Mouse (Mus musculus) Patski (cell line): Measurements from ENCODE around the gene Smad3. TPM values are rescaled to one million over a fixed set of nuclear protein-coding genes. Genes with fewer than 3 reads are reported as not detected.

Experiments
- ATAC-seq: fragments of 100-300 bp; one replicate; pipeline ENCODE4 v1.8.0; 2021
- CTCF ChIA-PET: fragments of 350-600 bp; sonication (Branson Sonifier 250); formaldehyde crosslinking; loops from one replicate; lab custom pipeline; 2022; ENCODE audit warnings: inconsistent platforms; lab: Charles Lee
- POLR2A ChIA-PET: fragments of 350-600 bp; sonication (Branson Sonifier 250); formaldehyde crosslinking; loops from one replicate; lab custom pipeline; 2022; ENCODE audit warnings: antibody characterized with exemption, inconsistent platforms; lab: Charles Lee
- DNase-seq: peaks from one replicate; pipeline ENCODE4 v3.0.0-alpha.2; 2011; ENCODE audit warnings: low read depth, low spot score
- H3K27me3 ChIP-seq: fragments of 371-371 bp; one replicate; pipeline ENCODE4 v1.5.1; 2021
- CTCF ChIP-seq: fragments of 100-300 bp; IDR thresholded peaks from one replicate; pipeline ENCODE4 v1.5.1; 2021
- in situ Hi-C: fragments of 300-500 bp; cut with MboI; formaldehyde crosslinking; loops from 3 replicates; pipeline ENCODE4 v1.11.1; 2018; ENCODE audit warnings: low pct_unique_long_range_greater_than_20kb, mixed read lengths
- polyA plus RNA-seq: library from polyadenylated mRNA; unstranded; gene quantifications from one replicate; pipeline ENCODE4 v1.2.3, GENCODE M21; 2021

Smad3 gene
- polyA plus RNA-seq, 1 experiment from 2014 or later = 107 TPM

- DNase-seq = no peak
- in situ Hi-C loops = loop anchor here (5.0 kb wide), 1 partner anchor 33 kb away; the partner anchor contains the start of gene Smad3
- TF ChIP-seq CTCF = no peak
- CTCF ChIA-PET = no interaction called here
- ATAC-seq = no peak
- POLR2A ChIA-PET = no interaction called here
- H3K27me3 ChIP-seq = no peaks in the 10 kb centered on the region
Measured at GRCm38 (mm10) chr9:63724750-63725149, 33.0 kb downstream of the Smad3 start.

DNA sequence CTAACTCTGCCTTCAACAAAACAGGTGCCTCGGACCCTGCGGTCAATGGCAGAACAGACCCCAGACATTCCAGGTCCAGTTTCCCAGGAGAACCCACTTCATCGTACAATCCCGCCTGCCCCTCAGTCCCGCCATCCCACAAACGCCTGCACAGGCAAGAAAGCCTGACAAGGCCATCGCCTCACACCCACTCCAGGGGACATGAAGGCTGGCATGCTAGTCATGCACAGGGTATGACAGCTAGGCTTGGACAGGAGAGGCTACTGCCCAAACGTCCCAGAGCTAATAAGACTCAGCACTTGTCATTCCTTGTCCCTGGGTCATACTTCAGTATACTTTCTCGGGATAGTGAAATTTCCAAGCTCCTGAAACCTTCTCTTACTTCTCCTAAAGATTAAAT is 34.9 kb downstream of the Smad3 start:
- in situ Hi-C loops = loop anchor here (5.0 kb wide), 1 partner anchor 34 kb away; the partner anchor contains the start of gene Smad3
- ChIA-PET CTCF (interaction anchor here (1.3 kb wide), 1 partner anchor 31 kb away, joined by 3 read pairs; no protein-coding TSS in a partner anchor), POLR2A (no interaction called here)
- no peaks in the 10 kb centered on the region for H3K27me3 ChIP-seq
- DNase-seq (no peak), ATAC-seq (no peak)
- no peak for TF ChIP-seq CTCF

DNA sequence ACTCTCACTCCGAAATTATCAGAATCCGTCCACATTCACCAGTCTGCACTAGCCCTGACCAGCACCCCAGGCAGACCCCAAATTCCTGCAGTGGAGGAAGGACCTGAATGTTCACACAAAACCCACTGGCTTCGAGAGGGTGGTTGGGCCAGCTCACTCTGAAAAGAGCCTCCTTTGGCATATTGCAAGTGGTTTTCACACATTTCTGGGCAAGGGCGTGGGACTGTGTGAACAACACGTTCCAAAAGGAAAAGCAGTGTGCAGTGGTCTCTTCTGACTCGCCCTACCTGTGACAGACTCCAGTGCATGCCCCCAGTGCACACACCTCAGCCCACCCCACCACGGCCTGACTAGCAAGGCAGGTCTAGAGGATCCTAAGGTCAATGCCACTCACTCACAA is 35.4 kb downstream of the Smad3 start:
- no peak for TF ChIP-seq CTCF
- in situ Hi-C loops = loop anchor here (5.0 kb wide), 1 partner anchor 35 kb away; the partner anchor contains the start of gene Smad3
- ChIA-PET CTCF (interaction anchor here (1.2 to 1.3 kb wide), 2 partner anchors 32 to 72 kb away, joined by 3 read pairs; no protein-coding TSS in a partner anchor), POLR2A (interaction anchor here (1.2 kb wide), 1 partner anchor 27 kb away, joined by 3 read pairs; no protein-coding TSS in a partner anchor)
- no peak for ATAC-seq
- no peaks in the 10 kb centered on the region for H3K27me3 ChIP-seq
- no peak for DNase-seq

GRCm38 (mm10) chr9:63721573-63722275 is 36.1 kb downstream of the Smad3 start:
- in situ Hi-C loops = loop anchor here (5.0 kb wide), 1 partner anchor 36 kb away; the partner anchor contains the start of gene Smad3
- ATAC-seq (peak; percentile 28), DNase-seq (no peak)
- POLR2A ChIA-PET = interaction anchor here (1.0 to 1.9 kb wide), 5 partner anchors 15 to 35 kb away, joined by 3 to 9 read pairs (median 4); partner anchors contain the start of gene Smad3
- CTCF ChIA-PET = interaction anchor here (0.9 to 1.2 kb wide), 2 partner anchors 69 to 73 kb away, joined by 3 read pairs; no protein-coding TSS in a partner anchor
- TF ChIP-seq CTCF = no peak
- H3K27me3 ChIP-seq = no peaks in the 10 kb centered on the region

DNA sequence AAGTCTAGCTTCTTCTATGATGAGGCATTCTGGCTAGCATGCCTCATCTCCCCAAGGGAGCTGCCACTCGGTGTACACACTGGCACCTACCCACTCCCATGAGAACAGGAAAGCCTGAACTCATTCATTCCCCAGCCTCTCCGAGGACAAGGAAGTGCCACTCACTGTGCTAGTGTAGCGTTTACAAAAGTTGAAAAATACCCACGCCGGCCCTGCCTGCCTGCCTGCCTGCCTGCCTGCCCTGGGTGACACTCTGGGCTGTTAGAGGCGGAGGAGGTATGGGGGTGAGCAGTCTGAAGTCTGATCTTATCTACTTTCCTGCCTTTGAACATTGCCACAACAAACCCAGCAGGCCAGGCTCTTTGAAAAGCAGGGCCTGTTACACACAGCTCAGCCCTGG is 37.1 kb downstream of the Smad3 start:
- POLR2A ChIA-PET = interaction anchor here (0.6 to 1.9 kb wide), 5 partner anchors 14 to 54 kb away, joined by 3 to 9 read pairs (median 4); partner anchors contain the start of gene Smad3

DNA sequence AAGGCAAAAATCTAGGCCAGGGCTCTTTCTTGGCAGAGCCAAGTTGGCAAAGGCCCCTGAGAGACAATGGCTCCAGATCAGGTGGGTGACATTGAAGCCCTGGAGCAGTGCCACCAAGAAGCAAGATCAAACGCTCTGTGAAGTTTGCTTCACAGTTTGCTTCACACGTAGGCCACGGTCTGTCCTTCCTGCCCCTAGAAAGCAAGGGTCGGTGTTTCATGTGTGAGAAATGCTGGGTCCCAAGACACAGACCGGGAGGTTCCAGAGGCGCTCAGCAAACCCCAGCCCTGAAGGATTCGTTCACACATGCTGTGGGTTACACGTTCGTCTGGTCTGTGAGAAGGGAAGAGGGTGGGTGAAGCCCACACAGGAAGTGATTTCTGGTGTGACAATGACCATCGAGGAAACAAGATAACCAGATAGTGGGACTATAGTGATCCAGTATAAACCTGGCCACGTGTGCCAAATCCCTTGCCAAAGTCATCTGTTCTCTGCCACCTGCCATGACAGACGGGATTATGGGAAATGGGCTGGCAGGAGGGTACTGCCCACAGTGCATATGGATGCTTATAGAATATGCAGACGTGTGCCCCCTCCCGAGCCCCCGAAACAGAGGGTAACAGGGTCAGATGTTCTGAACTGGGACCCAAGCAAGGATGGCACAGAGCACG is 37.9 kb downstream of the Smad3 start:
- DNase-seq = no peak
- no peak for TF ChIP-seq CTCF

More for the DNA sequence above, 37.1 kb downstream of the Smad3 start:
- DNase-seq (no peak), ATAC-seq (no peak)
- CTCF ChIA-PET = no interaction called here
- in situ Hi-C loops = loop anchor here (5.0 kb wide), 1 partner anchor 37 kb away; the partner anchor contains the start of gene Smad3
- no peak for TF ChIP-seq CTCF
- no peaks in the 10 kb centered on the region for H3K27me3 ChIP-seq

DNA sequence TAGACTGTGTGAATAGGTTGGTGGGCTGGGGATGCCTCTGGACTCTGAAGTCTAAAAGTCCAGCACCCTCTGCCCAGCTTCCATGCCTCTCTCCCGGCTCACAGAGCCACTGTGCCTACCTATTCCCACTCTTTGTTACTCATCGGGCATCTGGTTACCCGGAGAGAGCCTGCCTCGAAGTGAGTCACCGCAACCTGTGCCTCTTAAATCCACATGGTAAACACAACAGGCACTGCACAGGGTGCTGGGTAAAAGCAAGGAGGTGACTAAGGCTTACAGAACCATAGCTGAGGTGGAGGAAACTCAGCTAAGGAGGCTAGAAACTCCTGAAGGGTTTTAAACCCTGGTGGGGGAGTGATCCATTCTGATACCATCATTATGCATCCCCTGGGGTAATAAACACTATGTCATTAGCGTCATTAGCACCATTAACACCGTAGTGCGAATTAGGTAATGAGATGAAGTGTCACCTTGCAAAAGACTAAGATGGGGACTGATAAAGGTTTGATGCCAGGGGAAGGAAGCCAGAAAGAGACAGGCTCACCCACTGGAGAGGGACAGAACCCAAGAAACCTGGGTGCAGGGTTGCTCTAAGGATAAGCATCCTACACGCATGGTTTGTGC is 38.9 kb downstream of the Smad3 start:
- POLR2A ChIA-PET = no interaction called here
- CTCF ChIA-PET = interaction anchor here (1.0 to 2.3 kb wide), 2 partner anchors 33 to 40 kb away, joined by 3 to 4 read pairs; no protein-coding TSS in a partner anchor
- ATAC-seq = peak; percentile 54
- no peak for TF ChIP-seq CTCF
- H3K27me3 ChIP-seq = no peaks in the 10 kb centered on the region
- in situ Hi-C loops = loop anchor here (5.0 kb wide), 1 partner anchor 57 kb away; no protein-coding TSS in a partner anchor
- no peak for DNase-seq

More for the DNA sequence above, 37.9 kb downstream of the Smad3 start:
- POLR2A ChIA-PET = interaction anchor here (0.6 to 1.9 kb wide), 3 partner anchors 14 to 54 kb away, joined by 3 to 9 read pairs (median 6); partner anchors contain the start of gene Smad3
- in situ Hi-C loops = loop anchor here (5.0 kb wide), 2 partner anchors 37 to 58 kb away; partner anchors contain the start of gene Smad3
- H3K27me3 ChIP-seq = no peaks in the 10 kb centered on the region
- no peak for ATAC-seq
- CTCF ChIA-PET = interaction anchor here (1.0 kb wide), 1 partner anchor 32 kb away, joined by 3 read pairs; no protein-coding TSS in a partner anchor

GRCm38 (mm10) chr9:63718170-63718569 is 39.6 kb downstream of the Smad3 start:
- in situ Hi-C loops = loop anchor here (5.0 kb wide), 1 partner anchor 56 kb away; no protein-coding TSS in a partner anchor
- ATAC-seq = no peak

GRCm38 (mm10) chr9:63717474-63718005 is 40.3 kb downstream of the Smad3 start:
- TF ChIP-seq CTCF = no peak
- ChIA-PET POLR2A (no interaction called here), CTCF (interaction anchor here (2.3 kb wide), 1 partner anchor 39 kb away, joined by 4 read pairs; no protein-coding TSS in a partner anchor)
- DNase-seq = no peak
- no peaks in the 10 kb centered on the region for H3K27me3 ChIP-seq
- ATAC-seq = no peak
- in situ Hi-C loops = loop anchor here (5.0 kb wide), 1 partner anchor 55 kb away; no protein-coding TSS in a partner anchor

More at GRCm38 (mm10) chr9:63718170-63718569, 39.6 kb downstream of the Smad3 start:
- DNase-seq = no peak
- ChIA-PET POLR2A (no interaction called here), CTCF (interaction anchor here (2.3 kb wide), 1 partner anchor 40 kb away, joined by 4 read pairs; no protein-coding TSS in a partner anchor)
- TF ChIP-seq CTCF = no peak
- no peaks in the 10 kb centered on the region for H3K27me3 ChIP-seq
